ENCODE assay signal across 9 mouse cellular contexts in the genomic region with DNA sequence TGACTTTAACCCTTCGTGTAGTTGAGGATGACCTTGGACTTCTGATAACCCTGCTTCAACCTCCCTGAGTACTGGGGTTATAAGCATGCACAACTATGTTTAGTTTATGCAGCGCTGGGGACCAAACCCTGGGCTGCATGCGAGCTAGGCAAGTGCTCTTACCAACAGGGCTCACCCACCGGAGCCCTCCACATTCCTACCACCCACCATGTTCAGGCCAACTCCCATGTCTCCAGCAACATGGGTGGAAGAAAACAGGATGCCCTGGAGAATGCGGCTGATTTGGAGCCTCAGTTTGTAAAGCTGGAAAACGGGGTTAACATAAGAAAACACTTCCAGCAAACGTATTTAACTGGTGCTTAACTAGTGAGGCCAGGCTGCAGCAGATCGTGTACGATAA. TPM values are rescaled to one million over a fixed set of nuclear protein-coding genes. Genes with fewer than 3 reads are reported as not detected.
DNase-seq lines count a peak whose midpoint lies in the region; ATAC-seq and TF ChIP-seq lines count a peak whose summit lies in the region.
"Had no signal": no experiment of that assay in that cellular context is flagged by ENCODE, and none has a peak within 500 bp of the region (broad histone marks: within the 10 kb centered on the region; RNA-seq: fewer than 3 reads in every experiment).

No protein-coding gene starts in this region.

- WGBS in heart, postnatal 0 days: 15% methylated on average over 9 of the region's 9 CpGs
- WGBS in hindbrain, embryonic 13.5 days: 19% methylated on average over 9 of the region's 9 CpGs
- WGBS in midbrain, embryonic 14.5 days: 25% methylated on average over 9 of the region's 9 CpGs

- peak overlapping the region; percentile 94 for H3K4me2 ChIP-seq in heart, postnatal 0 days (ENCODE audit: low read depth, low read length)
- peak overlapping the region; percentile 73 for H3K4me2 ChIP-seq in hindbrain, embryonic 13.5 days
- H3K4me2 ChIP-seq in midbrain, embryonic 14.5 days (ENCODE audit: low read length): peak overlapping the region; percentile 67

- no peaks in the 10 kb centered on the region for H3K9me3 ChIP-seq in heart, postnatal 0 days (replicated peaks; ENCODE audit: control insufficient read depth, low read length)
- no peaks in the 10 kb centered on the region for H3K9me3 ChIP-seq in hindbrain, embryonic 13.5 days
- H3K9me3 ChIP-seq in midbrain, embryonic 14.5 days (ENCODE audit: control insufficient read depth, low read length): no peaks in the 10 kb centered on the region

- no peaks in the 10 kb centered on the region for H3K27me3 ChIP-seq in heart, postnatal 0 days (ENCODE audit: control insufficient read depth, insufficient read depth, low read length)
- H3K27me3 ChIP-seq in hindbrain, embryonic 13.5 days: peaks cover 15% of the 10 kb centered on the region; the same call in 1 of the 2 replicates
- 0 out of 2 replicates have a peak, but pooled peaks cover 3% of the 10 kb centered on the region for H3K27me3 ChIP-seq in midbrain, embryonic 14.5 days (ENCODE audit: control insufficient read depth, insufficient read depth, low read length)

- DNase-seq in heart, postnatal 0 days (ENCODE audit: low spot score): no peak
- no peak for DNase-seq in heart, postnatal 10 days
- DNase-seq in R1 (ENCODE audit: low read depth, low spot score): peak; percentile 58
- no peak for DNase-seq in midbrain, embryonic 14.5 days
- DNase-seq in spleen, postnatal 14 days (ENCODE audit: low spot score in 2 of 2): no peak
- no peak for DNase-seq in retina, postnatal 1 day

- peak overlapping the region; percentile 87 for H3K4me3 ChIP-seq in heart, postnatal 0 days (ENCODE audit: low read depth, low read length)
- H3K4me3 ChIP-seq in hindbrain, embryonic 13.5 days: peak overlapping the region; percentile 52
- H3K4me3 ChIP-seq in midbrain, embryonic 14.5 days (replicated peaks; ENCODE audit: low read depth, low read length): peak overlapping the region; percentile 48

- TF ChIP-seq EP300 in heart, postnatal 0 days (IDR thresholded peaks at IDR 0.05; ENCODE audit: low read depth): no peak

- intact Hi-C loops in heart, postnatal 10 days (cut with DNase I): no loop called here

- H3K4me1 ChIP-seq in heart, postnatal 0 days (ENCODE audit: control insufficient read depth, insufficient read depth): peaks cover 67% of the 10 kb centered on the region
- H3K4me1 ChIP-seq in hindbrain, embryonic 13.5 days (replicated peaks): peaks cover 18% of the 10 kb centered on the region
- peaks cover 4% of the 10 kb centered on the region; the same call in 1 of the 2 replicates for H3K4me1 ChIP-seq in midbrain, embryonic 14.5 days (ENCODE audit: control insufficient read depth, insufficient read depth, low read length)

- H3K27ac ChIP-seq in heart, postnatal 0 days (ENCODE audit: low read depth): peak overlapping the region; percentile 76
- H3K27ac ChIP-seq in hindbrain, embryonic 13.5 days: no peak overlapping the region
- no peak overlapping the region for H3K27ac ChIP-seq in midbrain, embryonic 14.5 days (replicated peaks; ENCODE audit: low read depth, low read length)

- no peak for TF ChIP-seq CTCF in heart, postnatal 0 days (IDR thresholded peaks at IDR 0.05; ENCODE audit: low read depth)

- H3K9ac ChIP-seq in heart, postnatal 0 days (replicated peaks; ENCODE audit: low read depth, low read length): peak overlapping the region; percentile 88
- peak overlapping the region; percentile 71 for H3K9ac ChIP-seq in hindbrain, embryonic 13.5 days
- peak overlapping the region; percentile 41 for H3K9ac ChIP-seq in midbrain, embryonic 14.5 days (replicated peaks; ENCODE audit: low read length)

- peaks cover 15% of the 10 kb centered on the region for H3K36me3 ChIP-seq in heart, postnatal 0 days (replicated peaks; ENCODE audit: control insufficient read depth, insufficient read depth, low read length)
- H3K36me3 ChIP-seq in hindbrain, embryonic 13.5 days: no peaks in the 10 kb centered on the region
- no peaks in the 10 kb centered on the region for H3K36me3 ChIP-seq in midbrain, embryonic 14.5 days (ENCODE audit: control insufficient read depth, insufficient read depth, low read length)

- no peak for ATAC-seq in heart, postnatal 0 days (ENCODE audit: insufficient read depth, low read depth)
- ATAC-seq in hindbrain, embryonic 13.5 days (ENCODE audit: low FRiP score): no peak
- ATAC-seq in midbrain, embryonic 14.5 days (ENCODE audit: low FRiP score, low TSS enrichment): no peak
- ATAC-seq in megakaryocyte progenitor cell, adult 5-6 weeks (replicated peaks; ENCODE audit: poor library complexity): no peak

RNA-seq across cellular contexts. Expression of a gene that starts 0.7 kb away (rescaled TPM):
- 84.0 and 107 TPM in 2 replicates for total RNA-seq in heart, postnatal 0 days (2014; rRNA removed; ENCODE audit: low replicate concordance)
- polyA plus RNA-seq in heart, postnatal 0 days (2015; fragmentation: Nextera tagmentation; extraction: Ambion mirVana): 48.9 and 55.6 TPM in 2 replicates
- total RNA-seq in heart, postnatal 10 days (2021): 100 to 1,000 TPM in 1 of 2 experiments, 10 to 100 TPM in 1; 97.7 to 104 TPM
- polyA plus RNA-seq in hindbrain, embryonic 13.5 days (2015; fragmentation: Nextera tagmentation; extraction: Ambion mirVana): 26.6 and 28.1 TPM in 2 replicates
- polyA plus RNA-seq in midbrain, embryonic 14.5 days (2014; fragmentation: Nextera tagmentation; extraction: Ambion mirVana): 13.5 and 20.7 TPM in 2 replicates
- total RNA-seq in megakaryocyte progenitor cell, adult 5-6 weeks (2015): 4.8 and 5.6 TPM in 2 replicates
- 10.5 and 12.2 TPM in 2 replicates for total RNA-seq in megakaryocyte progenitor cell, adult 5-6 weeks (2017)

RNA-seq across cellular contexts. Expression of a gene that starts 4.8 kb away (rescaled TPM):
- 76.2 and 82.2 TPM in 2 replicates for total RNA-seq in heart, postnatal 0 days (2014; rRNA removed; ENCODE audit: low replicate concordance)
- 8.9 and 10.4 TPM in 2 replicates for polyA plus RNA-seq in heart, postnatal 0 days (2015; fragmentation: Nextera tagmentation; extraction: Ambion mirVana)
- 10 to 100 TPM; 47.0 to 49.5 TPM for total RNA-seq in heart, postnatal 10 days (2021)
- 12.6 and 13.0 TPM in 2 replicates for polyA plus RNA-seq in hindbrain, embryonic 13.5 days (2015; fragmentation: Nextera tagmentation; extraction: Ambion mirVana)
- 15.5 and 15.8 TPM in 2 replicates for polyA plus RNA-seq in midbrain, embryonic 14.5 days (2014; fragmentation: Nextera tagmentation; extraction: Ambion mirVana)
- 32.9 and 34.2 TPM in 2 replicates for total RNA-seq in megakaryocyte progenitor cell, adult 5-6 weeks (2015)
- total RNA-seq in megakaryocyte progenitor cell, adult 5-6 weeks (2017): 30.4 and 38.6 TPM in 2 replicates

RNA-seq across cellular contexts. Expression of a gene that starts 31.4 kb away (rescaled TPM):
- 251 and 256 TPM in 2 replicates for total RNA-seq in heart, postnatal 0 days (2014; rRNA removed; ENCODE audit: low replicate concordance)
- polyA plus RNA-seq in heart, postnatal 0 days (2015; fragmentation: Nextera tagmentation; extraction: Ambion mirVana): 188 and 230 TPM in 2 replicates
- 100 to 1,000 TPM; 583 to 610 TPM for total RNA-seq in heart, postnatal 10 days (2021)
- 82.6 and 86.9 TPM in 2 replicates for polyA plus RNA-seq in hindbrain, embryonic 13.5 days (2015; fragmentation: Nextera tagmentation; extraction: Ambion mirVana)
- 56.9 and 77.2 TPM in 2 replicates for polyA plus RNA-seq in midbrain, embryonic 14.5 days (2014; fragmentation: Nextera tagmentation; extraction: Ambion mirVana)
- 24.3 and 25.0 TPM in 2 replicates for total RNA-seq in megakaryocyte progenitor cell, adult 5-6 weeks (2015)
- total RNA-seq in megakaryocyte progenitor cell, adult 5-6 weeks (2017): 29.1 and 33.6 TPM in 2 replicates

RNA-seq across cellular contexts. Expression of a gene that starts 49.7 kb away (rescaled TPM):
- 831 and 1,183 TPM in 2 replicates for total RNA-seq in heart, postnatal 0 days (2014; rRNA removed; ENCODE audit: low replicate concordance)
- polyA plus RNA-seq in heart, postnatal 0 days (2015; fragmentation: Nextera tagmentation; extraction: Ambion mirVana): 188 and 473 TPM in 2 replicates
- 100 to 1,000 TPM; 204 to 360 TPM for total RNA-seq in heart, postnatal 10 days (2021)
- 0.30 TPM in 1 of 2 replicates, not detected in the other for polyA plus RNA-seq in hindbrain, embryonic 13.5 days (2015; fragmentation: Nextera tagmentation; extraction: Ambion mirVana)
- not detected in 2 replicates for polyA plus RNA-seq in midbrain, embryonic 14.5 days (2014; fragmentation: Nextera tagmentation; extraction: Ambion mirVana)
- not detected in 2 replicates for total RNA-seq in megakaryocyte progenitor cell, adult 5-6 weeks (2015)
- total RNA-seq in megakaryocyte progenitor cell, adult 5-6 weeks (2017): not detected in 2 replicates
- total RNA-seq: layer of hippocampus, postnatal 10 days had no signal
